Mouse (Mus musculus): ENCODE measurements at regions not wholly inside any gene's neighbourhood (a gene's known extent, or its start where the extent isn't known, plus 50 kb on each side); places are given as distances from the start of the nearest gene placed in this dataset.
A peak's percentile ranks its signal among the peaks of the same experiment; 100 is the strongest.
"Not testable (repeated sequence)": the region's sequence is repeated elsewhere in the genome, so short reads cannot be mapped to it uniquely, and the experiment has no call there.

- Histone ChIP-seq H3K27me3 (ENCODE audit: control insufficient read depth, insufficient read depth, low read length) (no peaks in the 10 kb centered on the region), H3K27ac (replicated peaks in 1 of 2; ENCODE audit: control insufficient read depth in 1 of 2, insufficient read depth in 1 of 2, low read depth in 2 of 2, low read length in 2 of 2) (no peak overlapping the region), H3K4me1 (ENCODE audit: control insufficient read depth in 2 of 2, insufficient read depth in 2 of 2, low read length in 2 of 2) (no peaks in the 10 kb centered on the region), H3K9me3 (ENCODE audit: control insufficient read depth, low read length) (peaks cover 11% of the 10 kb centered on the region; the same call in 1 of the 2 replicates), H3K4me3 (ENCODE audit: control insufficient read depth in 1 of 2, insufficient read depth in 1 of 2, low read depth in 1 of 2, low read length in 2 of 2) (no peak overlapping the region), H3K9ac (ENCODE audit: low read length) (no peak overlapping the region), H3K4me2 (ENCODE audit: low read length) (no peak overlapping the region), H3K36me3 (ENCODE audit: control insufficient read depth, insufficient read depth, low read length) (no peaks in the 10 kb centered on the region)
- ATAC-seq (ENCODE audit: insufficient number of reproducible peaks, insufficient read depth, low FRiP score, low read depth) = no peak
- 67% methylated on average over 4 of the region's 4 CpGs for WGBS
Measured at GRCm38 (mm10) chr8:34290670-34291069, 179.1 kb upstream of the Gm10131 start.

GRCm38 (mm10) chr8:34287801-34288200 lies 176.3 kb upstream of the Gm10131 start:
- 76% methylated on average over 2 of the region's 2 CpGs for WGBS
- ATAC-seq (ENCODE audit: insufficient number of reproducible peaks, insufficient read depth, low FRiP score, low read depth) = no peak
- Histone ChIP-seq H3K36me3 (ENCODE audit: control insufficient read depth, insufficient read depth, low read length) (no peaks in the 10 kb centered on the region), H3K27me3 (ENCODE audit: control insufficient read depth, insufficient read depth, low read length) (no peaks in the 10 kb centered on the region), H3K9ac (ENCODE audit: low read length) (no peak overlapping the region), H3K4me2 (ENCODE audit: low read length) (no peak overlapping the region), H3K4me3 (ENCODE audit: control insufficient read depth in 1 of 2, insufficient read depth in 1 of 2, low read depth in 1 of 2, low read length in 2 of 2) (no peak overlapping the region), H3K4me1 (ENCODE audit: control insufficient read depth in 2 of 2, insufficient read depth in 2 of 2, low read length in 2 of 2) (no peaks in the 10 kb centered on the region), H3K27ac (replicated peaks in 1 of 2; ENCODE audit: control insufficient read depth in 1 of 2, insufficient read depth in 1 of 2, low read depth in 2 of 2, low read length in 2 of 2) (no peak overlapping the region), H3K9me3 (ENCODE audit: control insufficient read depth, low read length) (no peaks in the 10 kb centered on the region)

GRCm38 (mm10) chr8:34284576-34284975 lies 173.0 kb upstream of the Gm10131 start:
- H3K36me3 ChIP-seq (ENCODE audit: control insufficient read depth, insufficient read depth, low read length) = no peaks in the 10 kb centered on the region
- no peaks in the 10 kb centered on the region for H3K9me3 ChIP-seq (ENCODE audit: control insufficient read depth, low read length)
- no peak overlapping the region for H3K27ac ChIP-seq (replicated peaks in 1 of 2; ENCODE audit: control insufficient read depth in 1 of 2, insufficient read depth in 1 of 2, low read depth in 2 of 2, low read length in 2 of 2)
- no peaks in the 10 kb centered on the region for H3K27me3 ChIP-seq (ENCODE audit: control insufficient read depth, insufficient read depth, low read length)
- ATAC-seq (ENCODE audit: insufficient number of reproducible peaks, insufficient read depth, low FRiP score, low read depth) = no peak
- no peak overlapping the region for H3K9ac ChIP-seq (ENCODE audit: low read length)
- WGBS = 84% methylated on average over 3 of the region's 3 CpGs
- peaks cover 3 to 4% of the 10 kb centered on the region in 2 experiments; a peak in 2 of 4 replicates for H3K4me1 ChIP-seq (ENCODE audit: control insufficient read depth in 2 of 2, insufficient read depth in 2 of 2, low read length in 2 of 2)
- H3K4me2 ChIP-seq (ENCODE audit: low read length) = no peak overlapping the region
- H3K4me3 ChIP-seq (ENCODE audit: control insufficient read depth in 1 of 2, insufficient read depth in 1 of 2, low read depth in 1 of 2, low read length in 2 of 2) = no peak overlapping the region

GRCm38 (mm10) chr8:34280433-34280832 lies 168.9 kb upstream of the Gm10131 start:
- no peak for ATAC-seq (ENCODE audit: insufficient number of reproducible peaks, insufficient read depth, low FRiP score, low read depth)
- 3% methylated on average over 11 of the region's 11 CpGs for WGBS
- H3K4me2 ChIP-seq (ENCODE audit: low read length) = peak overlapping the region; percentile 68
- H3K36me3 ChIP-seq (ENCODE audit: control insufficient read depth, insufficient read depth, low read length) = no peaks in the 10 kb centered on the region
- no peaks in the 10 kb centered on the region for H3K27me3 ChIP-seq (ENCODE audit: control insufficient read depth, insufficient read depth, low read length)
- peak overlapping the region; percentile 41; the same call in 1 of the 2 replicates for H3K9ac ChIP-seq (ENCODE audit: low read length)
- H3K4me3 ChIP-seq (ENCODE audit: control insufficient read depth in 1 of 2, insufficient read depth in 1 of 2, low read depth in 1 of 2, low read length in 2 of 2) = peak overlapping the region; percentile 36 to 50
- peak overlapping the region in 1 of 2 experiments; percentile 41; a peak in 1 of 4 replicates for H3K27ac ChIP-seq (replicated peaks in 1 of 2; ENCODE audit: control insufficient read depth in 1 of 2, insufficient read depth in 1 of 2, low read depth in 2 of 2, low read length in 2 of 2)
- peaks cover 3 to 4% of the 10 kb centered on the region in 2 experiments; a peak in 2 of 4 replicates for H3K4me1 ChIP-seq (ENCODE audit: control insufficient read depth in 2 of 2, insufficient read depth in 2 of 2, low read length in 2 of 2)
- H3K9me3 ChIP-seq (ENCODE audit: control insufficient read depth, low read length) = no peaks in the 10 kb centered on the region

GRCm38 (mm10) chr8:34275977-34276660 lies 164.6 kb upstream of the Gm10131 start:
- ATAC-seq (ENCODE audit: insufficient number of reproducible peaks, insufficient read depth, low FRiP score, low read depth) = no peak
- Histone ChIP-seq H3K27me3 (ENCODE audit: control insufficient read depth, insufficient read depth, low read length) (no peaks in the 10 kb centered on the region), H3K9me3 (ENCODE audit: control insufficient read depth, low read length) (no peaks in the 10 kb centered on the region), H3K4me2 (ENCODE audit: low read length) (no peak overlapping the region), H3K4me1 (ENCODE audit: control insufficient read depth in 2 of 2, insufficient read depth in 2 of 2, low read length in 2 of 2) (no peaks in the 10 kb centered on the region; a peak in 1 of 4 replicates), H3K9ac (ENCODE audit: low read length) (no peak overlapping the region), H3K4me3 (ENCODE audit: control insufficient read depth in 1 of 2, insufficient read depth in 1 of 2, low read depth in 1 of 2, low read length in 2 of 2) (no peak overlapping the region), H3K27ac (replicated peaks in 1 of 2; ENCODE audit: control insufficient read depth in 1 of 2, insufficient read depth in 1 of 2, low read depth in 2 of 2, low read length in 2 of 2) (no peak overlapping the region), H3K36me3 (ENCODE audit: control insufficient read depth, insufficient read depth, low read length) (no peaks in the 10 kb centered on the region)
- 50% methylated on average over 7 of the region's 7 CpGs for WGBS

- not testable (repeated sequence) for H3K4me1 ChIP-seq (ENCODE audit: control insufficient read depth in 2 of 2, insufficient read depth in 2 of 2, low read length in 2 of 2); H3K9ac ChIP-seq (ENCODE audit: low read length); H3K4me3 ChIP-seq (ENCODE audit: control insufficient read depth in 1 of 2, insufficient read depth in 1 of 2, low read depth in 1 of 2, low read length in 2 of 2); ATAC-seq (ENCODE audit: insufficient number of reproducible peaks, insufficient read depth, low FRiP score, low read depth); H3K27ac ChIP-seq (replicated peaks in 1 of 2; ENCODE audit: control insufficient read depth in 1 of 2, insufficient read depth in 1 of 2, low read depth in 2 of 2, low read length in 2 of 2); H3K9me3 ChIP-seq (ENCODE audit: control insufficient read depth, low read length); H3K27me3 ChIP-seq (ENCODE audit: control insufficient read depth, insufficient read depth, low read length); H3K36me3 ChIP-seq (ENCODE audit: control insufficient read depth, insufficient read depth, low read length); H3K4me2 ChIP-seq (ENCODE audit: low read length)
- WGBS = 80% methylated on average over 2 of the region's 2 CpGs
Measured at GRCm38 (mm10) chr8:34274796-34275195, 163.3 kb upstream of the Gm10131 start.

- H3K4me3 ChIP-seq (ENCODE audit: control insufficient read depth in 1 of 2, insufficient read depth in 1 of 2, low read depth in 1 of 2, low read length in 2 of 2) = no peak overlapping the region
- H3K4me1 ChIP-seq (ENCODE audit: control insufficient read depth in 2 of 2, insufficient read depth in 2 of 2, low read length in 2 of 2) = no peaks in the 10 kb centered on the region
- H3K27me3 ChIP-seq (ENCODE audit: control insufficient read depth, insufficient read depth, low read length) = no peaks in the 10 kb centered on the region
- H3K4me2 ChIP-seq (ENCODE audit: low read length) = no peak overlapping the region
- ATAC-seq (ENCODE audit: insufficient number of reproducible peaks, insufficient read depth, low FRiP score, low read depth) = no peak
- no peaks in the 10 kb centered on the region for H3K9me3 ChIP-seq (ENCODE audit: control insufficient read depth, low read length)
- 84% methylated on average over 6 of the region's 6 CpGs for WGBS
- H3K9ac ChIP-seq (ENCODE audit: low read length) = no peak overlapping the region
- no peak overlapping the region for H3K27ac ChIP-seq (replicated peaks in 1 of 2; ENCODE audit: control insufficient read depth in 1 of 2, insufficient read depth in 1 of 2, low read depth in 2 of 2, low read length in 2 of 2)
- no peaks in the 10 kb centered on the region for H3K36me3 ChIP-seq (ENCODE audit: control insufficient read depth, insufficient read depth, low read length)
Measured at GRCm38 (mm10) chr8:34274171-34274570, 162.6 kb upstream of the Gm10131 start.

GRCm38 (mm10) chr8:34269848-34270247 lies 158.3 kb upstream of the Gm10131 start:
- Histone ChIP-seq H3K27ac (replicated peaks in 1 of 2; ENCODE audit: control insufficient read depth in 1 of 2, insufficient read depth in 1 of 2, low read depth in 2 of 2, low read length in 2 of 2) (no peak overlapping the region), H3K36me3 (ENCODE audit: control insufficient read depth, insufficient read depth, low read length) (no peaks in the 10 kb centered on the region), H3K4me3 (ENCODE audit: control insufficient read depth in 1 of 2, insufficient read depth in 1 of 2, low read depth in 1 of 2, low read length in 2 of 2) (no peak overlapping the region), H3K9ac (ENCODE audit: low read length) (no peak overlapping the region), H3K4me2 (ENCODE audit: low read length) (no peak overlapping the region), H3K9me3 (ENCODE audit: control insufficient read depth, low read length) (no peaks in the 10 kb centered on the region), H3K27me3 (ENCODE audit: control insufficient read depth, insufficient read depth, low read length) (no peaks in the 10 kb centered on the region), H3K4me1 (ENCODE audit: control insufficient read depth in 2 of 2, insufficient read depth in 2 of 2, low read length in 2 of 2) (no peaks in the 10 kb centered on the region)
- WGBS = 84% methylated on average over 6 of the region's 6 CpGs
- ATAC-seq (ENCODE audit: insufficient number of reproducible peaks, insufficient read depth, low FRiP score, low read depth) = no peak

All from heart, embryonic 14.5 days (tissue).